Mouse (Mus musculus): Measurements from ENCODE around the gene Yipf1. TPM values are rescaled to one million over a fixed set of nuclear protein-coding genes. Genes with fewer than 3 reads are reported as not detected.

Yipf1 gene
- total and polyA plus RNA-seq, 2 experiments from 2014 or later = 58.5 to 60.8 TPM

DNA sequence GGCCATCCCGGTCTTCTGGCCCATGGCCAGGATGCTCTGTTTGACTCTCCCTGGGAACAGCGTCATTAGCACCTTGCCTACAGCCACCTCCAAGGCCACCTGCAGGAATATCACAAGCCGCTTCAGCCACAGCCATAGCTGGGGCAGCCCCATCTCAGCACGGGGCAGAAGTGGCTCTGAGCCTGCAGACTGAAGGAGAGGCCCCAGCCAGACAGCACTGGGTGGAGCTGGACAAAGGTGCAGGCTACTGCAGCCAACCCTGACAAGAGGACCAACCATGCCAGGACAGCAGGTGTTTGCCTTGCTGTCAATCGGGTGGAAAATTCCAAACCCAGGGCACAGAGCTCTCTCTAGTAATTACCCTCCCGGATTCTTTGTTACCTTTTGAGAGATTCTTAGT lies 7.2 kb upstream of the Yipf1 start, which contains the start of gene Dio1:
Dio1 (minus strand) TSS at position 204 of the 400 bp plus-strand sequence.
- TF ChIP-seq CTCF (IDR thresholded peaks at IDR 0.05) = no peak
- 62% methylated on average over 6 of the region's 6 CpGs for WGBS
- no peaks in the 10 kb centered on the region for H3K9me3 ChIP-seq (ENCODE audit: low read length)
- no peak within 1 kb of the TSS for H3K4me3 ChIP-seq (ENCODE audit: low read depth, low read length)
- no peak within 1 kb of the TSS for H3K4me2 ChIP-seq (ENCODE audit: low read depth, low read length, poor library complexity, severe bottlenecking)
- no peak within 1 kb of the TSS for H3K9ac ChIP-seq (replicated peaks; ENCODE audit: low read length, poor library complexity, severe bottlenecking)
- no peaks in the 10 kb centered on the region for H3K36me3 ChIP-seq (ENCODE audit: insufficient read depth, low read length)
- H3K27me3 ChIP-seq (ENCODE audit: insufficient read depth, low read length) = no peaks in the 10 kb centered on the region; the same call in 1 of the 2 replicates
- H3K4me1 ChIP-seq (ENCODE audit: insufficient read depth, low read length) = no peaks in the 10 kb centered on the region
- ATAC-seq (ENCODE audit: low FRiP score) (no peak), DNase-seq (ENCODE audit: low spot score) (no peak)
- no peak within 1 kb of the TSS for H3K27ac ChIP-seq (ENCODE audit: low read depth, low read length)

DNA sequence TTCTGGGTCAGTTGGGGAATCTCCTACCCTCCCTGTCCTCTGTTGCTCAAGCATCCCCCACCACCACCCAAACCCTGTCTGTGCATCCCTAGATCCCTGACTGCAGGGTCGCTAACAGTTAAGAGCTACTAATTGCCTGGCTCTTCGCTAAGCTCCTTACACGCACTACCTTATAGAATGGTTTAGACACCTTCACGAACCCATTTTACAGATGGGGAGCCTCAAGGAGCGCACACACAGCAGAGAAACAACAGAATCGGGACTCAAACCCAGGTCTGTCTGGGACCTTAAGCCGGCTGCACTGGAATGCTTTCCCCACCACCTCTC lies 279 bp downstream of the Yipf1 start:
- H3K36me3 ChIP-seq (ENCODE audit: insufficient read depth, low read length) = peaks cover 11% of the 10 kb centered on the region
- H3K27me3 ChIP-seq (ENCODE audit: insufficient read depth, low read length) = no peaks in the 10 kb centered on the region
- no peak for DNase-seq (ENCODE audit: low spot score)
- ATAC-seq (ENCODE audit: low FRiP score) = no peak
- H3K4me2 ChIP-seq (ENCODE audit: low read depth, low read length, poor library complexity, severe bottlenecking) = peak overlapping the region; percentile 69
- peak overlapping the region; percentile 65 for H3K9ac ChIP-seq (replicated peaks; ENCODE audit: low read length, poor library complexity, severe bottlenecking)
- H3K4me3 ChIP-seq (ENCODE audit: low read depth, low read length) = peak overlapping the region; percentile 62
- no peak overlapping the region for H3K27ac ChIP-seq (ENCODE audit: low read depth, low read length)
- no peak for TF ChIP-seq CTCF (IDR thresholded peaks at IDR 0.05)
- H3K9me3 ChIP-seq (ENCODE audit: low read length) = no peaks in the 10 kb centered on the region
- H3K4me1 ChIP-seq (ENCODE audit: insufficient read depth, low read length) = peaks cover 9% of the 10 kb centered on the region; the same call in 1 of the 2 replicates
- 13% methylated on average over 7 of the region's 7 CpGs for WGBS

GRCm38 (mm10) chr4:107318646-107319045 lies 4.5 kb downstream of the Yipf1 start:
- H3K4me2 ChIP-seq (ENCODE audit: low read depth, low read length, poor library complexity, severe bottlenecking) = no peak overlapping the region
- WGBS = 78% methylated on average over 8 of the region's 8 CpGs
- H3K27ac ChIP-seq (ENCODE audit: low read depth, low read length) = no peak overlapping the region
- TF ChIP-seq CTCF (IDR thresholded peaks at IDR 0.05) = no peak
- no peaks in the 10 kb centered on the region for H3K27me3 ChIP-seq (ENCODE audit: insufficient read depth, low read length)
- H3K36me3 ChIP-seq (ENCODE audit: insufficient read depth, low read length) = peaks cover 18% of the 10 kb centered on the region
- DNase-seq (ENCODE audit: low spot score) (no peak), ATAC-seq (ENCODE audit: low FRiP score) (no peak)
- H3K9ac ChIP-seq (replicated peaks; ENCODE audit: low read length, poor library complexity, severe bottlenecking) = no peak overlapping the region
- H3K9me3 ChIP-seq (ENCODE audit: low read length) = no peaks in the 10 kb centered on the region
- no peak overlapping the region for H3K4me3 ChIP-seq (ENCODE audit: low read depth, low read length)
- H3K4me1 ChIP-seq (ENCODE audit: insufficient read depth, low read length) = peaks cover 5% of the 10 kb centered on the region; the same call in 1 of the 2 replicates

DNA sequence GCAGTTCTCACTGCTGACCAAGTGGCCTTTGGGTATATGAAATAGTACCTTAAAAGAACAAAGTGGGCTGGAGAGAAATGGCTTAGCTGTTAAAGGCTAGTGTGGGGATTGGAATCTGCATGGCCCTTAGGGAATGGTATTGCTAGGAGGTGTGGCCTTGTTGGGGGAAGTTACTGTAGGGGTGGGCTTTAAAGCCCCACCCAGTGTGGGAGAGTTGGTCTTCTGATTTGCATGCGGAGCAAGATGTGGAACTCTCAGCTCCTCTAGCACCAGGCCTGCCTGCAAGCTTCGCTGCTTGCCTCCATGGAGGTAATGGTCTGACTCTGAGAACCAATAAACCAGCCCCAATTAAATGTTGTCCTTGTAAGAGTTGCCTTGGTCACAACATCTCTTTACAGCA lies 6.9 kb downstream of the Yipf1 start:
- H3K4me1 ChIP-seq (ENCODE audit: insufficient read depth, low read length) = no peaks in the 10 kb centered on the region
- no peak for ATAC-seq (ENCODE audit: low FRiP score)
- H3K4me2 ChIP-seq (ENCODE audit: low read depth, low read length, poor library complexity, severe bottlenecking) = no peak overlapping the region
- H3K9ac ChIP-seq (replicated peaks; ENCODE audit: low read length, poor library complexity, severe bottlenecking) = no peak overlapping the region
- no peak for TF ChIP-seq CTCF (IDR thresholded peaks at IDR 0.05)
- WGBS = 87% methylated on average over 2 of the region's 2 CpGs
- H3K27ac ChIP-seq (ENCODE audit: low read depth, low read length) = no peak overlapping the region
- H3K36me3 ChIP-seq (ENCODE audit: insufficient read depth, low read length) = peaks cover 28% of the 10 kb centered on the region
- no peak for DNase-seq (ENCODE audit: low spot score)
- no peaks in the 10 kb centered on the region for H3K9me3 ChIP-seq (ENCODE audit: low read length)
- H3K27me3 ChIP-seq (ENCODE audit: insufficient read depth, low read length) = no peaks in the 10 kb centered on the region
- H3K4me3 ChIP-seq (ENCODE audit: low read depth, low read length) = no peak overlapping the region

- 98% methylated on average over 2 of the region's 2 CpGs for WGBS
- Histone ChIP-seq H3K4me2 (ENCODE audit: low read depth, low read length, poor library complexity, severe bottlenecking) (no peak overlapping the region), H3K27me3 (ENCODE audit: insufficient read depth, low read length) (no peaks in the 10 kb centered on the region), H3K9me3 (ENCODE audit: low read length) (no peaks in the 10 kb centered on the region), H3K27ac (ENCODE audit: low read depth, low read length) (no peak overlapping the region), H3K4me3 (ENCODE audit: low read depth, low read length) (no peak overlapping the region), H3K4me1 (ENCODE audit: insufficient read depth, low read length) (no peaks in the 10 kb centered on the region), H3K9ac (replicated peaks; ENCODE audit: low read length, poor library complexity, severe bottlenecking) (no peak overlapping the region), H3K36me3 (ENCODE audit: insufficient read depth, low read length) (peaks cover 21% of the 10 kb centered on the region)
- ATAC-seq (ENCODE audit: low FRiP score) (no peak), DNase-seq (ENCODE audit: low spot score) (no peak)
- TF ChIP-seq CTCF (IDR thresholded peaks at IDR 0.05) = no peak
Measured at GRCm38 (mm10) chr4:107323113-107323512, 8.9 kb downstream of the Yipf1 start.

DNA sequence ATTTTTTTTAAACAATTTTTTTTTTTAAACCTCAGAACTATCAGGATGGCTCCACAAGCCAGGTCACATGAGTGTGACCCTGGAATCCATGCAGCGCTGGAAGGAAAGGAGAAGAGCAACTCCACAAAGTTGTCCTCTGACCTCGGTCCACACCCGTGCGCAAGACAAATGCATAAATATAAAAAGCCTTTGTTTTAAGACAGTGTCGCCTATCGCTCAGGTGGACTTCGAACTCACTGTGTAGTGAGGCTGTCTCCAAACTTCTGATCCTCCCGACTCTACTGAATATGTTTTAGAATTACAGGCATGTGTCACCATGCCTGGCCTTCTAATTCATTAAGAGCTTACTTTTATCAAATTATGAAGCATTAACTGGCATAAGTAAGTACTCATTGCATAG lies 14.4 kb downstream of the Yipf1 start:
- Histone ChIP-seq H3K4me2 (ENCODE audit: low read depth, low read length, poor library complexity, severe bottlenecking) (no peak overlapping the region), H3K9ac (replicated peaks; ENCODE audit: low read length, poor library complexity, severe bottlenecking) (no peak overlapping the region)
- 97% methylated on average over 8 of the region's 8 CpGs for WGBS

More for the DNA sequence above, 14.4 kb downstream of the Yipf1 start:
- H3K27me3 ChIP-seq (ENCODE audit: insufficient read depth, low read length) = no peaks in the 10 kb centered on the region
- ATAC-seq (ENCODE audit: low FRiP score) (no peak), DNase-seq (ENCODE audit: low spot score) (no peak)
- TF ChIP-seq CTCF (IDR thresholded peaks at IDR 0.05) = no peak
- H3K9me3 ChIP-seq (ENCODE audit: low read length) = no peaks in the 10 kb centered on the region
- H3K4me1 ChIP-seq (ENCODE audit: insufficient read depth, low read length) = no peaks in the 10 kb centered on the region
- peaks cover 13% of the 10 kb centered on the region; the same call in 1 of the 2 replicates for H3K36me3 ChIP-seq (ENCODE audit: insufficient read depth, low read length)
- H3K4me3 ChIP-seq (ENCODE audit: low read depth, low read length) = no peak overlapping the region
- no peak overlapping the region for H3K27ac ChIP-seq (ENCODE audit: low read depth, low read length)

Measured in midbrain, postnatal 0 days (tissue).